Mouse (Mus musculus) kidney, adult 2 months (tissue): ENCODE data around the gene Etaa1.

Experiments
- CTCF ChIP-seq: fragments of 200-500 bp; conservative IDR thresholded peaks from 2 replicates; pipeline ENCODE4 v1.5.1; 2011; ENCODE audit warnings: low read depth, mild to moderate bottlenecking, control low read depth, low read length, moderate library complexity, mixed read lengths; ENCODE audit not compliant: insufficient read depth, insufficient read length
- POLR2A ChIP-seq: fragments of 200-500 bp; IDR thresholded peaks from one replicate; pipeline ENCODE4 v1.6.1; 2011; ENCODE audit warnings: low read depth, low read length, control low read depth

GRCm38 (mm10) chr11:17994151-17994550 is 40.5 kb upstream of the Etaa1 start:
- TF ChIP-seq CTCF: no peak
- no peak for TF ChIP-seq POLR2A
